Mouse (Mus musculus) forebrain, embryonic 14.5 days (tissue): Measurements from ENCODE around the gene 1700034J05Rik. TPM values are rescaled to one million over a fixed set of nuclear protein-coding genes. Genes with fewer than 3 reads are reported as not detected.

Experiments used
- ATAC-seq: fragments of 200-750 bp; cut with Nextera tagmentation; 2 replicates; pipeline ENCODE4 v1.8.0; 2017; ENCODE audit warnings: mild to moderate bottlenecking, moderate library complexity
- DNase-seq: peaks from one replicate; pipeline ENCODE4 v3.0.0-alpha.2; 2015; ENCODE audit warnings: low spot score
- H3K27ac ChIP-seq: fragments of 300-500 bp; sonication (generic); 2 replicates; pipeline ENCODE4 v1.5.1; 2014; ENCODE audit warnings: low read depth, mild to moderate bottlenecking, control low read depth, low read length, moderate library complexity
- H3K27me3 ChIP-seq: fragments of 300-500 bp; sonication (generic); replicated peaks from 2 replicates; pipeline ENCODE4 v1.6.1; 2014; ENCODE audit warnings: low read length, control low read depth, mixed read lengths; ENCODE audit not compliant: control insufficient read depth, insufficient read depth
- H3K36me3 ChIP-seq: fragments of 300-500 bp; sonication (generic); 2 replicates; pipeline ENCODE4 v1.6.1; 2014; ENCODE audit warnings: low read length, control low read depth; ENCODE audit not compliant: control insufficient read depth, insufficient read depth
- H3K4me1 ChIP-seq: fragments of 300-500 bp; sonication (generic); 2 replicates; pipeline ENCODE4 v1.6.1; 2014; ENCODE audit warnings: antibody characterized with exemption, low read length, control low read depth; ENCODE audit not compliant: control insufficient read depth, insufficient read depth
- H3K4me2 ChIP-seq: fragments of 300-500 bp; sonication (generic); 2 replicates; pipeline ENCODE4 v1.6.1; 2014; ENCODE audit warnings: mild to moderate bottlenecking, control low read depth, low read length
- H3K4me3 ChIP-seq: fragments of 300-500 bp; sonication (generic); 2 replicates; pipeline ENCODE4 v1.5.1; 2014; ENCODE audit warnings: low read depth, low read length, control low read depth
- H3K9ac ChIP-seq: fragments of 300-500 bp; sonication (generic); 2 replicates; pipeline ENCODE4 v1.6.1; 2014; ENCODE audit warnings: mild to moderate bottlenecking, low read length, control low read depth, moderate library complexity
- H3K9me3 ChIP-seq: fragments of 300-500 bp; sonication (generic); replicated peaks from 2 replicates; pipeline ENCODE4 v1.6.1; 2016; ENCODE audit warnings: low read length, control low read depth, mixed read lengths; ENCODE audit not compliant: control insufficient read depth
- WGBS: fragments of 180-500 bp; shearing (Covaris S2); extraction: QIAGEN DNeasy Blood & Tissue Kit; methylation state at CpG from one replicate; pipeline ENCODE4 v1.1.7; 2014; 5-methylcytosine and 5-hydroxymethylcytosine counted together
- polyA plus RNA-seq: library from polyadenylated mRNA; unstranded; fragments of >200 nt; fragmentation: Nextera tagmentation; extraction: Ambion mirVana; gene quantifications from 2 replicates; pipeline ENCODE4 v1.2.1, GENCODE M21; 2014

The 1700034J05Rik gene
- polyA plus RNA-seq, 1 experiment from 2014 or later, result not detected

GRCm38 (mm10) chr6:146981249-146981835 is 27.1 kb upstream of the 1700034J05Rik start:
- 7% methylated on average over 1 of the region's 1 CpGs for WGBS
- Histone ChIP-seq H3K27me3 (no peaks in the 10 kb centered on the region), H3K9ac (no peak overlapping the region), H3K4me3 (no peak overlapping the region), H3K4me1 (peaks cover 16% of the 10 kb centered on the region; the same call in 1 of the 2 replicates), H3K9me3 (no peaks in the 10 kb centered on the region), H3K36me3 (no peaks in the 10 kb centered on the region), H3K4me2 (no peak overlapping the region), H3K27ac (peak overlapping the region; percentile 1; the same call in 1 of the 2 replicates)
- ATAC-seq (peak; percentile 90), DNase-seq (peak; percentile 87)

GRCm38 (mm10) chr6:146979953-146980352 is 25.7 kb upstream of the 1700034J05Rik start:
- no peaks in the 10 kb centered on the region for H3K27me3 ChIP-seq
- no peaks in the 10 kb centered on the region for H3K9me3 ChIP-seq
- no peak overlapping the region for H3K9ac ChIP-seq
- no peak overlapping the region for H3K4me3 ChIP-seq
- H3K4me1 ChIP-seq, result peaks cover 16% of the 10 kb centered on the region; the same call in 1 of the 2 replicates
- ATAC-seq (no peak), DNase-seq (no peak)
- WGBS, result 34% methylated on average over 3 of the region's 3 CpGs
- H3K4me2 ChIP-seq, result no peak overlapping the region
- no peak overlapping the region for H3K27ac ChIP-seq
- no peaks in the 10 kb centered on the region for H3K36me3 ChIP-seq

- no peak for ATAC-seq
Observed at GRCm38 (mm10) chr6:146979115-146979744, 25.0 kb upstream of the 1700034J05Rik start.

GRCm38 (mm10) chr6:146978691-146979114 is 24.5 kb upstream of the 1700034J05Rik start:
- Histone ChIP-seq H3K9me3 (no peaks in the 10 kb centered on the region), H3K4me3 (no peak overlapping the region), H3K9ac (no peak overlapping the region), H3K27me3 (no peaks in the 10 kb centered on the region), H3K36me3 (no peaks in the 10 kb centered on the region), H3K4me2 (no peak overlapping the region), H3K27ac (no peak overlapping the region), H3K4me1 (peaks cover 16% of the 10 kb centered on the region; the same call in 1 of the 2 replicates)
- ATAC-seq (no peak), DNase-seq (no peak)
- WGBS, result 62% methylated on average over 5 of the region's 5 CpGs

More at GRCm38 (mm10) chr6:146979115-146979744, 25.0 kb upstream of the 1700034J05Rik start:
- H3K4me1 ChIP-seq, result peaks cover 16% of the 10 kb centered on the region; the same call in 1 of the 2 replicates
- 78% methylated on average over 1 of the region's 1 CpGs for WGBS
- H3K27ac ChIP-seq, result no peak overlapping the region
- DNase-seq, result no peak
- H3K4me3 ChIP-seq, result no peak overlapping the region
- no peaks in the 10 kb centered on the region for H3K36me3 ChIP-seq
- no peaks in the 10 kb centered on the region for H3K27me3 ChIP-seq
- no peaks in the 10 kb centered on the region for H3K9me3 ChIP-seq
- H3K4me2 ChIP-seq, result no peak overlapping the region
- H3K9ac ChIP-seq, result no peak overlapping the region

- no peaks in the 10 kb centered on the region for H3K9me3 ChIP-seq
- H3K4me3 ChIP-seq, result no peak overlapping the region
- no peaks in the 10 kb centered on the region for H3K36me3 ChIP-seq
- peaks cover 11% of the 10 kb centered on the region; the same call in 1 of the 2 replicates for H3K4me1 ChIP-seq
- H3K27me3 ChIP-seq, result no peaks in the 10 kb centered on the region
- no peak for ATAC-seq
- H3K9ac ChIP-seq, result no peak overlapping the region
- no peak for DNase-seq
- 85% methylated on average over 8 of the region's 8 CpGs for WGBS
- H3K4me2 ChIP-seq, result no peak overlapping the region
- no peak overlapping the region for H3K27ac ChIP-seq
Observed at GRCm38 (mm10) chr6:146976446-146976845, 22.2 kb upstream of the 1700034J05Rik start.

- H3K27me3 ChIP-seq, result no peaks in the 10 kb centered on the region
- H3K9ac ChIP-seq, result no peak overlapping the region
- H3K4me1 ChIP-seq, result no peaks in the 10 kb centered on the region
- H3K27ac ChIP-seq, result no peak overlapping the region
- DNase-seq (no peak), ATAC-seq (no peak)
- no peaks in the 10 kb centered on the region for H3K9me3 ChIP-seq
- H3K4me3 ChIP-seq, result no peak overlapping the region
- no peak overlapping the region for H3K4me2 ChIP-seq
- no peaks in the 10 kb centered on the region for H3K36me3 ChIP-seq
Observed at GRCm38 (mm10) chr6:146973830-146974229, 19.6 kb upstream of the 1700034J05Rik start.

- Histone ChIP-seq H3K9ac (no peak overlapping the region), H3K27ac (no peak overlapping the region), H3K36me3 (no peaks in the 10 kb centered on the region), H3K9me3 (no peaks in the 10 kb centered on the region), H3K27me3 (no peaks in the 10 kb centered on the region), H3K4me2 (no peak overlapping the region), H3K4me3 (no peak overlapping the region), H3K4me1 (no peaks in the 10 kb centered on the region)
- 50% methylated on average over 2 of the region's 2 CpGs for WGBS
- DNase-seq (no peak), ATAC-seq (no peak)
Observed at GRCm38 (mm10) chr6:146973406-146973805, 19.2 kb upstream of the 1700034J05Rik start.

- no peaks in the 10 kb centered on the region for H3K9me3 ChIP-seq
- H3K9ac ChIP-seq, result no peak overlapping the region
- no peaks in the 10 kb centered on the region for H3K27me3 ChIP-seq
- no peak overlapping the region for H3K4me3 ChIP-seq
- H3K4me2 ChIP-seq, result no peak overlapping the region
- DNase-seq, result no peak
- H3K4me1 ChIP-seq, result no peaks in the 10 kb centered on the region
- ATAC-seq, result no peak
- 70% methylated on average over 1 of the region's 1 CpGs for WGBS
- no peaks in the 10 kb centered on the region for H3K36me3 ChIP-seq
- no peak overlapping the region for H3K27ac ChIP-seq
Observed at GRCm38 (mm10) chr6:146972740-146973139, 18.5 kb upstream of the 1700034J05Rik start.

GRCm38 (mm10) chr6:146972009-146972408 is 17.8 kb upstream of the 1700034J05Rik start:
- no peaks in the 10 kb centered on the region for H3K27me3 ChIP-seq
- no peaks in the 10 kb centered on the region for H3K36me3 ChIP-seq
- no peak overlapping the region for H3K27ac ChIP-seq
- no peak for DNase-seq
- H3K4me3 ChIP-seq, result no peak overlapping the region
- 15% methylated on average over 6 of the region's 6 CpGs for WGBS
- H3K9me3 ChIP-seq, result no peaks in the 10 kb centered on the region
- H3K4me2 ChIP-seq, result no peak overlapping the region
- no peak overlapping the region for H3K9ac ChIP-seq
- no peak for ATAC-seq
- no peaks in the 10 kb centered on the region for H3K4me1 ChIP-seq
